Mouse (Mus musculus): Measurements from ENCODE around the gene Dysf. TPM values are rescaled to one million over a fixed set of nuclear protein-coding genes. Genes with fewer than 3 reads are reported as not detected.
"Not testable (repeated sequence)": the region's sequence is repeated elsewhere in the genome, so short reads cannot be mapped to it uniquely, and the experiment has no call there.

The Dysf gene
- polyA plus RNA-seq, 1 experiment from 2014 or later: 4.4 TPM

- Histone ChIP-seq H3K4me2 (replicated peaks; ENCODE audit: low read depth) (peak overlapping the region; percentile 66), H3K4me3 (ENCODE audit: low read depth, low read length) (peak overlapping the region; percentile 41), H3K27ac (replicated peaks) (peak overlapping the region; percentile 45; the same call in 1 of the 2 replicates), H3K36me3 (ENCODE audit: control insufficient read depth, insufficient read depth, low read length) (no peaks in the 10 kb centered on the region), H3K27me3 (ENCODE audit: control insufficient read depth, insufficient read depth, low read length) (0 out of 2 replicates have a peak, but pooled peaks cover 2% of the 10 kb centered on the region), H3K4me1 (replicated peaks; ENCODE audit: control insufficient read depth, insufficient read depth) (no peaks in the 10 kb centered on the region), H3K9ac (ENCODE audit: low read length) (peak overlapping the region; percentile 8; the same call in 1 of the 2 replicates), H3K9me3 (ENCODE audit: control insufficient read depth, low read length) (no peaks in the 10 kb centered on the region)
- TF ChIP-seq EP300 (optimal IDR thresholded peaks at IDR 0.05) (no peak), CTCF (IDR thresholded peaks at IDR 0.05; ENCODE audit: low read depth) (no peak; the same call in 1 of the 2 replicates)
- ATAC-seq (ENCODE audit: low FRiP score, low TSS enrichment): peak; percentile 67
- WGBS: 4% methylated on average over 28 of the region's 28 CpGs
- DNase-seq (ENCODE audit: low spot score): peak; percentile 59
Observed at GRCm38 (mm10) chr6:84018906-84019550, 10.6 kb downstream of the Dysf start.

GRCm38 (mm10) chr6:84020002-84020401 lies 11.6 kb downstream of the Dysf start:
- H3K27me3 ChIP-seq (ENCODE audit: control insufficient read depth, insufficient read depth, low read length): 0 out of 2 replicates have a peak, but pooled peaks cover 2% of the 10 kb centered on the region
- peak overlapping the region; percentile 12; the same call in 1 of the 2 replicates for H3K4me3 ChIP-seq (ENCODE audit: low read depth, low read length)
- H3K9ac ChIP-seq (ENCODE audit: low read length): no peak overlapping the region
- no peak for DNase-seq (ENCODE audit: low spot score)
- ATAC-seq (ENCODE audit: low FRiP score, low TSS enrichment): no peak
- no peaks in the 10 kb centered on the region for H3K36me3 ChIP-seq (ENCODE audit: control insufficient read depth, insufficient read depth, low read length)
- H3K9me3 ChIP-seq (ENCODE audit: control insufficient read depth, low read length): no peaks in the 10 kb centered on the region
- H3K4me1 ChIP-seq (replicated peaks; ENCODE audit: control insufficient read depth, insufficient read depth): no peaks in the 10 kb centered on the region
- H3K4me2 ChIP-seq (replicated peaks; ENCODE audit: low read depth): 0 out of 2 replicates have a peak overlapping the region, but pooled peaks have one; percentile 11
- WGBS: 67% methylated on average over 4 of the region's 4 CpGs
- H3K27ac ChIP-seq (replicated peaks): no peak overlapping the region
- no peak for TF ChIP-seq CTCF (IDR thresholded peaks at IDR 0.05; ENCODE audit: low read depth)
- no peak for TF ChIP-seq EP300 (optimal IDR thresholded peaks at IDR 0.05)

- ATAC-seq (ENCODE audit: low FRiP score, low TSS enrichment) (no peak), DNase-seq (ENCODE audit: low spot score) (no peak)
- Histone ChIP-seq H3K4me3 (ENCODE audit: low read depth, low read length) (no peak overlapping the region), H3K9me3 (ENCODE audit: control insufficient read depth, low read length) (no peaks in the 10 kb centered on the region), H3K4me2 (replicated peaks; ENCODE audit: low read depth) (no peak overlapping the region), H3K36me3 (ENCODE audit: control insufficient read depth, insufficient read depth, low read length) (no peaks in the 10 kb centered on the region), H3K27ac (replicated peaks) (no peak overlapping the region), H3K9ac (ENCODE audit: low read length) (no peak overlapping the region), H3K27me3 (ENCODE audit: control insufficient read depth, insufficient read depth, low read length) (0 out of 2 replicates have a peak, but pooled peaks cover 2% of the 10 kb centered on the region), H3K4me1 (replicated peaks; ENCODE audit: control insufficient read depth, insufficient read depth) (no peaks in the 10 kb centered on the region)
- WGBS: 67% methylated on average over 3 of the region's 3 CpGs
- TF ChIP-seq CTCF (IDR thresholded peaks at IDR 0.05; ENCODE audit: low read depth) (no peak), EP300 (optimal IDR thresholded peaks at IDR 0.05) (no peak)
Observed at GRCm38 (mm10) chr6:84021990-84022389, 13.6 kb downstream of the Dysf start.

GRCm38 (mm10) chr6:84025636-84026035 lies 17.2 kb downstream of the Dysf start:
- Histone ChIP-seq H3K4me1 (replicated peaks; ENCODE audit: control insufficient read depth, insufficient read depth) (no peaks in the 10 kb centered on the region), H3K9me3 (ENCODE audit: control insufficient read depth, low read length) (no peaks in the 10 kb centered on the region), H3K9ac (ENCODE audit: low read length) (no peak overlapping the region), H3K4me2 (replicated peaks; ENCODE audit: low read depth) (no peak overlapping the region), H3K27ac (replicated peaks) (no peak overlapping the region), H3K27me3 (ENCODE audit: control insufficient read depth, insufficient read depth, low read length) (0 out of 2 replicates have a peak, but pooled peaks cover 2% of the 10 kb centered on the region), H3K4me3 (ENCODE audit: low read depth, low read length) (no peak overlapping the region), H3K36me3 (ENCODE audit: control insufficient read depth, insufficient read depth, low read length) (no peaks in the 10 kb centered on the region)
- 84% methylated on average over 3 of the region's 3 CpGs for WGBS
- DNase-seq (ENCODE audit: low spot score) (no peak), ATAC-seq (ENCODE audit: low FRiP score, low TSS enrichment) (no peak)
- TF ChIP-seq CTCF (IDR thresholded peaks at IDR 0.05; ENCODE audit: low read depth) (no peak), EP300 (optimal IDR thresholded peaks at IDR 0.05) (no peak)

- Histone ChIP-seq H3K9ac (ENCODE audit: low read length) (no peak overlapping the region), H3K27me3 (ENCODE audit: control insufficient read depth, insufficient read depth, low read length) (no peaks in the 10 kb centered on the region), H3K4me3 (ENCODE audit: low read depth, low read length) (no peak overlapping the region), H3K4me2 (replicated peaks; ENCODE audit: low read depth) (no peak overlapping the region), H3K27ac (replicated peaks) (no peak overlapping the region), H3K36me3 (ENCODE audit: control insufficient read depth, insufficient read depth, low read length) (no peaks in the 10 kb centered on the region), H3K4me1 (replicated peaks; ENCODE audit: control insufficient read depth, insufficient read depth) (no peaks in the 10 kb centered on the region), H3K9me3 (ENCODE audit: control insufficient read depth, low read length) (no peaks in the 10 kb centered on the region)
- DNase-seq (ENCODE audit: low spot score) (no peak), ATAC-seq (ENCODE audit: low FRiP score, low TSS enrichment) (no peak)
- TF ChIP-seq EP300 (optimal IDR thresholded peaks at IDR 0.05): no peak
- TF ChIP-seq CTCF (IDR thresholded peaks at IDR 0.05; ENCODE audit: low read depth): no peak
Observed at GRCm38 (mm10) chr6:84028791-84029190, 20.4 kb downstream of the Dysf start.

- no peak overlapping the region for H3K9ac ChIP-seq (ENCODE audit: low read length)
Observed at GRCm38 (mm10) chr6:84029775-84030174, 21.4 kb downstream of the Dysf start.

GRCm38 (mm10) chr6:84032516-84032915 lies 24.1 kb downstream of the Dysf start:
- not testable (repeated sequence) for H3K4me2 ChIP-seq (replicated peaks; ENCODE audit: low read depth); H3K9ac ChIP-seq (ENCODE audit: low read length); H3K9me3 ChIP-seq (ENCODE audit: control insufficient read depth, low read length); H3K27me3 ChIP-seq (ENCODE audit: control insufficient read depth, insufficient read depth, low read length); DNase-seq (ENCODE audit: low spot score); ATAC-seq (ENCODE audit: low FRiP score, low TSS enrichment); H3K4me1 ChIP-seq (replicated peaks; ENCODE audit: control insufficient read depth, insufficient read depth); H3K27ac ChIP-seq (replicated peaks); H3K4me3 ChIP-seq (ENCODE audit: low read depth, low read length); H3K36me3 ChIP-seq (ENCODE audit: control insufficient read depth, insufficient read depth, low read length)
- 41% methylated on average over 5 of the region's 5 CpGs for WGBS

More at GRCm38 (mm10) chr6:84029775-84030174, 21.4 kb downstream of the Dysf start:
- H3K27me3 ChIP-seq (ENCODE audit: control insufficient read depth, insufficient read depth, low read length): no peaks in the 10 kb centered on the region
- no peaks in the 10 kb centered on the region for H3K4me1 ChIP-seq (replicated peaks; ENCODE audit: control insufficient read depth, insufficient read depth)
- no peak overlapping the region for H3K27ac ChIP-seq (replicated peaks)
- no peak for TF ChIP-seq EP300 (optimal IDR thresholded peaks at IDR 0.05)
- no peak for TF ChIP-seq CTCF (IDR thresholded peaks at IDR 0.05; ENCODE audit: low read depth)
- no peak overlapping the region for H3K4me2 ChIP-seq (replicated peaks; ENCODE audit: low read depth)
- ATAC-seq (ENCODE audit: low FRiP score, low TSS enrichment): no peak
- no peaks in the 10 kb centered on the region for H3K9me3 ChIP-seq (ENCODE audit: control insufficient read depth, low read length)
- no peaks in the 10 kb centered on the region for H3K36me3 ChIP-seq (ENCODE audit: control insufficient read depth, insufficient read depth, low read length)
- no peak for DNase-seq (ENCODE audit: low spot score)
- 78% methylated on average over 7 of the region's 7 CpGs for WGBS
- H3K4me3 ChIP-seq (ENCODE audit: low read depth, low read length): no peak overlapping the region

All from stomach, postnatal 0 days (tissue).